Mouse (Mus musculus): ENCODE results near the gene Tmem212. TPM values are rescaled to one million over a fixed set of nuclear protein-coding genes. Genes with fewer than 3 reads are reported as not detected.

Gene Tmem212
- total RNA-seq, 2 experiments from 2014 or later, result 2.8 to 5.9 TPM

DNA sequence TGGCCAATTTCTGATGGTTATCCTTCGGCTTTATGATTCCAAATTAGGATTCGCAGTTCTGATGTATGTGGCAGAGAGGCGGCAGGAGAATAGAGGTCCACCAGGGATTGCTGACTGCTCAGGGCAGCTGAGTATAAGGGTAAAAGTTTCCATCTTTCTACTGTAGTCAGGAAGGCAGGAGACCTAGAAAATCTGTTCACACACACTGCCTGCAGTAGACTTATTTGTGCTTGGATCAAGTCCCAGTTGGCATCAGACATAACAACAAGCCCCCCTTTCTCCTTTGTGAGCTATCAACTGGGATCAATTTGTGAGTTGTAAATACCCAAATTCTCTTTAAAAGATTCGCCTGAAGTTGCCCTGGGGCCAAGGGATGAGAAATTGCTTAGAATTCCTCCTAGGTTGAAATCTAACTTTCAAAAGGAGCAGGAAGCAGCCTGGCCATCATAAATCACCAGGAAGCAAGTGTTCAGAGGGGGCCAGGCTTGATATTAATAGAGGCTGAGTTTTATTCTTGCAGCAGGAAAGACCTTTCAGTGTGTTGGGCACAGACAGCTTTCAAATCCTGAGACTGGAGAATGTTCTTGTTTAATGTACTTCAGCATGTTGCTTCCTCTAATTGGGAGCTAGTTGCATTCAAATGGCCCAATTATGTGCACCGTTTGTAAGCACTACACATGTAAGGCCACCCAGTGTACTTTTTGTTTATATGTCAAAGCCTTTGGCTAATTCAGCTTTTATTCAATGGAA lies 41.6 kb downstream of the Tmem212 start:
- no peak for DNase-seq (ENCODE audit: low spot score in 2 of 2)

DNA sequence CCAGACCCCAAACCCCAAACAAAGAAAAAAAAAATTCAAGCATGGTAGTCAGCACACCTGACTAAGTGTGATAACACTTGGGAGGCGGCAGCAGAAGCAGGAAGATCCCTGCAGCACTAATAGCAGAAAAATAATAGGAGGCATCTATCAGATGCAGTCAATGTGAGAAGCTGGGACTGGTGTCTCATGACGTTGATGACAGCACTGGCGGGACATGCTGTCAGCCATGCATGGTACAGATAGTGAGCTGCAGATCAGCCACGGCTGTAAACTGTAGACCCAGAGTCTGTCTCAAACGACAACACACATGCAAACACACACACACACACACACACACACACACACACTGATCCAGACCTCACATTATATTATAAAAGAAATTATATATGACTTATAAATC lies 52.9 kb downstream of the Tmem212 start:
- no peak for DNase-seq (ENCODE audit: low spot score in 2 of 2)

DNA sequence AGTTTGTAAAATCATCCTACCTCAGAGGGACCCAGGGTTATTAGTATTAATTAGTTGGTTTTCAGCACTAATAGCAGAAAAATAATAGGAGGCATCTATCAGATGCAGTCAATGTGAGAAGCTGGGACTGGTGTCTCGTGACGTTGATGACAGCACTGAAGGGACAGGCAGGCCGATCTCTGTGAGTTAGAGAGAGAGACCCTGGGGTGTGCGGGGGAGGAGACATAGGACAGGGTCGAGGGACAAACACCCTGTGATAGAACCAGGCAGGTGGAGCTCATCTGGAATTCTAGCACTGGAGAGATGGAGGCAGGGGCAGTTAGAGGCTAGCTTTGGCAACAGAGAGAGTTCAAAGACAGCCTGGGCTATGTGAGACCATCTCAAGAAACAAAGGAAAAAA lies 53.3 kb downstream of the Tmem212 start:
- DNase-seq (ENCODE audit: low spot score in 2 of 2), result no peak

DNA sequence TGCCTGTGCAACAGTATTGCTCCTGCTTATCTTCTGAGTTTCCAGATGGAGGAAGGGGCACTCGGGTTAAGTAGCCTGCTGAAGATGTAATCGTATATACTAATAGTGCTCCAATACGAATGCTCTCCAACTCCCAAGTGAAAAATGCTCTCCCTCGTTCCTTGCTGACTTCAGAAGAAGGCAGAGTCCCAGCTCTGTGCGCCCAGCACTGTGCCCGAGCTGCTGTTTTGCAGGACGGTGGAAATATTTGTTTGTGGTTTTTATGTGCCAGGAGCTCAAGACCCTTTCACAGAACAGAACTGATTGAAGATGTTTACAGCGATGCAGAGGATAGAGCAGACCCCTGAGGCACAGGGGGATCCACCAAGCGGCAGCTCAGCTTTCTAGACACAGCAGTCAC lies 55.9 kb downstream of the Tmem212 start:
- no peak for DNase-seq (ENCODE audit: low spot score in 2 of 2)

DNA sequence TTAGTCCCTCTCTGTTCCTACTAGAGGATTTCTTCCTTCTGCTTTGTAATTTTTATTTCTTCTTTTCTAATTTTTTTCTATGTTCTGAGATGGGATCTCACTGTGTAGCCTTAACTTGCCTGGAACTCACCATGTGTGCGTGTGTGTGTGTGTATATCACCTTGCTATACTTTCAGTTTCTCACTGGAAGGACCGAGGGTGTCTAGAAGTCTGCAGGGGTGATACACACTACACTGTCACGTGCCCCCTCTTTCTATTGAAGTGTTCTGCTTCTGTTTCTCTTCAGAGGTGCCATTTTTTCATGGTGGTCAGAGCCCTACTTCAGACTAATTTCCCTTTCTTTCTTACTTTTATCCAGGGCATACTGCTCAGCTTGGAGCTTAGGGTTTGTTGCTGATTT lies 56.4 kb downstream of the Tmem212 start:
- DNase-seq (ENCODE audit: low spot score in 2 of 2), result no peak

DNA sequence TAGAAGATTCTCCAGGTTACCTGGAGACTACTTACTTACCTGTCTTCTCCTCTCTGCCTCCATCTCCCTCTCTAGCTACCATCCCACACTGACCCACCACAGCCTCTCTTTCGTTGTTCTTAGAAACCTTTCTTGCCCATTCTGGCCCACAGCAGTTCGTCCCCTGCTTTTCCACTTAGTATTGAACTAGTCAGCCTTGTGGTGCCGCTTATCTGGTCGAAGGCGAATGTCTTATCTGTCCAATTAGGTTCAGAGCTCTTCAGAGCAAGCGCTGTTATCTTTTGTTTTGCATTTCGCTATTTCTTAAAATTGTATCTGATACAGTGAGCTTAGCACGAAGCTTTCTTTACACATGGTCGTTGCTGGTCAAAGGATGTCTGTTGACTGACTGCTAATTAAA lies 56.9 kb downstream of the Tmem212 start:
- no peak for DNase-seq (ENCODE audit: low spot score in 2 of 2)

DNA sequence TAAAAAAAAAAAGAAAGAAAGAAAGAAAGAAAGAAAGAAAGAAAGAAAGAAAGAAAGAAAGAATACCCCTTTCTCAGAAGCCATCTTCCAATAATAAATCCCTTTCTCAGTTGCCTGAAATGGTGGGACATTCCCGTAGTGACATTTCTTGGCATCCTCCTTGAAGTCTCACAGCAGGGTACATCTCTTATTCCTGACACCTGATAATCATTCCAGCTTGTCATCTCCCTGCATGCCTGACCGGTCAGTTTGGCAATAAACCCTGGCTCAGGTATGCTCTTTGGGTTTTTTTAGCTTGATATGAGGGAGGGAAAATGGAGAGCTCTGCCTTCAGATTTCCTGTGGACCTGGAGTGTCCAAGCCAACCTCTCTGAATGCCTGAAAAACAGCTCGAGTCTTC lies 59.9 kb downstream of the Tmem212 start:
- DNase-seq (ENCODE audit: low spot score in 2 of 2), result no peak

DNA sequence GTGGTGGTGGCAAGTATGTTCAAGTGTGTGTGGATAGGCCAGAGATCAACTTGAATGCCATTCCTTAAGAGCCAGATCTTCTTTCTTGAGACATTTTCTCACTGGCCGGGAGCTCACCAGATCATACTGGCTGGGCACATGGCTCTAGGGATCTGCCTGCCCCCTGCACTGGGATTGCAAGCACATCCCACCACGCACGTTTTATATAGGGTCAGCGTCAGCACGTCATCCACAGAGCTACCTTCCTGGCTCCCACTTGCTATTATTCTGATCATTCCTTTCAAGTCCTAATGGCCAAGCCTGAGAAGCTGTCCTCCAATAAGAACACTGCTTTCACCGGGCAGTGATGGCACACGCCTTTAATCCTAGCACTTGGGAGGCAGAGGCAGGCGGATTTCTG lies 60.4 kb downstream of the Tmem212 start:
- DNase-seq (ENCODE audit: low spot score in 2 of 2), result no peak

DNA sequence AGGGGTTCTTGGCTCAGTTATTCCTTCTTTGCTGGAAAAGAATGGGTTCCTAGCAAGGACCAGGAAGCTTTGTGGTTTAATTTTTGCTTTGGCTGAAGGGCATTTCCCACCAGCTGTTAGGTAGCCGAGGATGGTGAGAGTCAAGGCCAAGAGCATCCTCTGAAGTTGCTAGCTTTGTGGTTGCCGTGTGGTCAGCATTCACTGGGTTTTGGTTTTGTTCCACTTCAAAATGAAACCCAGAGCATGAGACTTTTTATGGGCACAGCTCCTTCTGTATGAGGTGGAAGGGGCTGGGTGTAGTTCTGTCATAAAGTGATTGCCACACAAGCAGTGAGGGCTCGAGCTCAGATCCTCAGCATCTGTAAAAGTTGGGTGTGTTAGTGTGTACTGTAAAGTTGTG lies 67.4 kb downstream of the Tmem212 start:
- no peak for DNase-seq (ENCODE audit: low spot score in 2 of 2)

DNA sequence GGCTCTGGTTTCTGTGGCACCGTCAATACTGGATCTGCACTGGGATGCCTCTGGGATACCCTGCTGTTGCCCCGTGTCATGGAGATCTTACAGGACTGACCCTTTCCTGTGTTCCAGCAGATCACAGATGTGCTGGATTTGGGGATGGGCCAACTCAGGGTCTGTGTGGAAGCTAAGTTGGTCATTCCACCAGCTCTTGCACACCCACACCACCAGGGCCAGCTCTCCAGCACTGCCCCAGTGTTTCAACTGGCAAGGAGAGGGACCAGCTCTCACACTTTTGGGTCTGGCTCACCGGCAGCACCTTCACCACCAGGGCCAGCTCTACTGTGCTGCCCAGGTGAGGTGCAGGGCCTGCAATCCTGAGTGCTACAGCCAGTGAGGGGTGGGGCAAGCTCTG lies 68.9 kb downstream of the Tmem212 start:
- DNase-seq (ENCODE audit: low spot score in 2 of 2), result no peak

DNA sequence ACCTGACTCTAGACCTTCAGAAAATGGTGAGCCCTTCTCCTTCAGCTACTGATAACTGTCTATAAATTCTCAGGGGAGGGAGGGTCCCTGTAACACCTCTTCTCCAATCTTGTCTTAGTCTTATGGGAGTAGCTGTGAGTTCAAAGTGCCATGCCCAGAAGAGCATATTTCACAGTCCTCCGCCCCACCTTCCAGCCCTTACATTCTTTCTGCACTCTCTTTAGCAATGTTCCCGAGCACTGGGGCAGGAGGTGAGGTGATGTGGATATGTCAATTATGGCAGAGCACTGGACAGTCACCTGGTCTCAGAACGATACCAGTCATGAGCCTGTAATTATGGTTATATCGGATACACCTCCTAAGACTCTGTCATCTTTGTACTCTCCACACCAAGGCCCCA lies 70.2 kb downstream of the Tmem212 start:
- DNase-seq (ENCODE audit: low spot score in 2 of 2), result no peak

Other genes starting within 250 kb of the Tmem212 start
- gene Fndc3b, start 185.1 kb downstream of the Tmem212 start, total RNA-seq (2021), result 10 to 100 TPM; 28.4 to 31.3 TPM
- gene Pld1, start 42.3 kb upstream of the Tmem212 start, total RNA-seq (2021), result 10 to 100 TPM in 1 of 2 experiments, 1 to 10 TPM in 1; 8.7 to 11.6 TPM

Measured in layer of hippocampus, postnatal 10 days (tissue).